Mouse (Mus musculus) limb, embryonic 12.5 days (tissue): ENCODE data around the gene Fam71e1. TPM values are rescaled to one million over a fixed set of nuclear protein-coding genes. Genes with fewer than 3 reads are reported as not detected.

Source experiments
- ATAC-seq: fragments of 200-750 bp; cut with Nextera tagmentation; 2 replicates; pipeline ENCODE4 v1.8.0; 2017; ENCODE audit warnings: low read depth, moderate TSS enrichment; ENCODE audit not compliant: insufficient number of reproducible peaks, insufficient read depth, low FRiP score, low TSS enrichment
- H3K27ac ChIP-seq: fragments of 300-500 bp; sonication (generic); 2 replicates; pipeline ENCODE4 v1.5.1; 2016; ENCODE audit warnings: mild to moderate bottlenecking, moderate library complexity
- H3K27me3 ChIP-seq: fragments of 300-500 bp; sonication (generic); 2 replicates; pipeline ENCODE4 v1.6.1; 2016; ENCODE audit warnings: mild to moderate bottlenecking, moderate library complexity
- H3K36me3 ChIP-seq: fragments of 300-500 bp; sonication (generic); 2 replicates; pipeline ENCODE4 v1.6.1; 2016; ENCODE audit warnings: mild to moderate bottlenecking, moderate library complexity
- H3K4me1 ChIP-seq: fragments of 300-500 bp; sonication (generic); replicated peaks from 2 replicates; pipeline ENCODE4 v1.6.1; 2016
- H3K4me2 ChIP-seq: fragments of 300-500 bp; sonication (generic); 2 replicates; pipeline ENCODE4 v1.6.1; 2016; ENCODE audit warnings: mild to moderate bottlenecking, moderate library complexity
- H3K4me3 ChIP-seq: fragments of 300-500 bp; sonication (generic); replicated peaks from 2 replicates; pipeline ENCODE4 v1.5.1; 2016; ENCODE audit warnings: mild to moderate bottlenecking
- H3K9ac ChIP-seq: fragments of 300-500 bp; sonication (generic); replicated peaks from 2 replicates; pipeline ENCODE4 v1.6.1; 2016; ENCODE audit warnings: mild to moderate bottlenecking, moderate library complexity
- H3K9me3 ChIP-seq: fragments of 300-500 bp; sonication (generic); 2 replicates; pipeline ENCODE4 v1.6.1; 2016; ENCODE audit warnings: mild to moderate bottlenecking, moderate library complexity
- WGBS: fragments of 180-500 bp; shearing (Covaris S2); methylation state at CpG from one replicate; pipeline ENCODE4 v1.1.7; 2016; 5-methylcytosine and 5-hydroxymethylcytosine counted together
- polyA plus RNA-seq: library from polyadenylated mRNA; unstranded; fragments of >200 nt; fragmentation: Nextera tagmentation; extraction: Ambion mirVana; gene quantifications from 2 replicates; pipeline ENCODE4 v1.2.1, GENCODE M21; 2016

Fam71e1 gene
- polyA plus RNA-seq, 1 experiment from 2014 or later = 19.0 TPM

DNA sequence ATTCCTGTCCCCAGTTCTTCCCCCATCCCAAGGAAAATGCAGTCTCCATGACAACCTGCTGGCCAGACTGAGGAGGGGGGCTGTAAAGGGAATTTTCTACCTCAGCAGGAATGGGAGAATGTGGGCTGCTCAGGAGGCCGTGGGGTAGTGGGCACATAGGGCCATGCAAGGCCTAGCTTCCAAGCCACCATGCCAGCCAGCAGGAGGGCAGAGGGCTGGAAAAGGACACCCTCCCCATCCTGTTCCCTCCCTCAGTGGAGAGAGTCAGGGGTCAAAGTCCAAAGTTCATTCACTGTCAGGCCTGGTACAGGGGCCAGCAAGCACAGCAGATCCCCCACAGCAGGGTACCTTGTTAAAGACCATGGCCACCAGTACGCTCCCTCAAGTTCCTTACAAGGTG lies 31.3 kb upstream of the Fam71e1 start, which contains the start of gene Aspdh:
Gene Aspdh, plus strand, starts transcription at position 281 of the 400 bp plus-strand sequence.
- no peak for ATAC-seq
- H3K9ac ChIP-seq = no peak within 1 kb of the TSS; the same call in 1 of the 2 replicates
- H3K4me3 ChIP-seq = no peak within 1 kb of the TSS
- H3K27ac ChIP-seq = no peak within 1 kb of the TSS
- H3K9me3 ChIP-seq = no peaks in the 10 kb centered on the region
- H3K27me3 ChIP-seq = peaks cover 55% of the 10 kb centered on the region
- H3K36me3 ChIP-seq = no peaks in the 10 kb centered on the region
- H3K4me2 ChIP-seq = no peak within 1 kb of the TSS
- 53% methylated on average over 2 of the region's 2 CpGs for WGBS
- peaks cover 26% of the 10 kb centered on the region for H3K4me1 ChIP-seq

DNA sequence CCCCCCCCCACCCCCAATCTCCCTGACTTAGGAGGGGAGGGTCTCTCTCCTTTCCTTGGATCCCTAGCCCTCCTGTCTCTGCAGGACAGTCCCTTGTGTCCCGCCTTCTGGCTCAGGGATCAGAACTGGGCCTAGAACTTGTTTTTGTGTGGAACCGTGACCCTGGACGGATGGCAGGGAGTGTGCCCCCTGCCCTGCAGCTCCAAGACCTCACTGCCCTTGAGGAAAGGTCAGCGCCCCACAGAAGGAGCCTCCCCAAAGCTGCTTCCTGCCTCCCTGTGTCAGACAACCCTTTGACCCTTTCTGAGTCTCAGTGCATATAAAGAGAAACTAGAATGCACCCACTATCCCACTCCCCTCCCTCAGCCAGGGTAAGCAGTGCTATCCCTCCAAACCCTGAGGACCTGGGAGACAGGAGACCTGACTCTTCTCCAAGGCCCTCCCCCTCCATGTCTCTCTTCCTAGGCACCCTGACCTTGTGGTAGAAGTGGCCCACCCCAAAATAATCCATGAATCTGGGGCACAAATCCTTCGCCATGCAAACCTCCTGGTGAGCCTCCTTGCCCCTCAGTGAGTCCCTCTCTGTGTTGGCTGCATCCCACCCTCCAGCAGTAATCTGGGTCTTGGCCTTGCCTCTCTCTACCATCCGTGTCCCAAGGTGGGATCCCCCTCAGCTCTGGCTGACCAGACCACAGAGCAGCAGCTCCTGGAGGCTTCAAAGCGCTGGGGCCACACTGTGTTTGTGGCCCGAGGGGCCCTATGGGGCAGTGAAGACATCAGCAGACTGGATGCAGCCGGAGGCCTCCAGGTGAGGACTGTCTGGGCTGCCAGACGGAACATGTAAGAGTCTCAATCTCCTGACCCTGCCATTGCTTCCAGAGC lies 30.1 kb upstream of the Fam71e1 start:
- Histone ChIP-seq H3K4me1 (peaks cover 26% of the 10 kb centered on the region), H3K36me3 (no peaks in the 10 kb centered on the region), H3K27me3 (peaks cover 44% of the 10 kb centered on the region), H3K4me3 (no peak overlapping the region), H3K4me2 (no peak overlapping the region), H3K9me3 (no peaks in the 10 kb centered on the region), H3K27ac (no peak overlapping the region), H3K9ac (no peak overlapping the region)
- ATAC-seq = no peak
- 83% methylated on average over 10 of the region's 10 CpGs for WGBS

DNA sequence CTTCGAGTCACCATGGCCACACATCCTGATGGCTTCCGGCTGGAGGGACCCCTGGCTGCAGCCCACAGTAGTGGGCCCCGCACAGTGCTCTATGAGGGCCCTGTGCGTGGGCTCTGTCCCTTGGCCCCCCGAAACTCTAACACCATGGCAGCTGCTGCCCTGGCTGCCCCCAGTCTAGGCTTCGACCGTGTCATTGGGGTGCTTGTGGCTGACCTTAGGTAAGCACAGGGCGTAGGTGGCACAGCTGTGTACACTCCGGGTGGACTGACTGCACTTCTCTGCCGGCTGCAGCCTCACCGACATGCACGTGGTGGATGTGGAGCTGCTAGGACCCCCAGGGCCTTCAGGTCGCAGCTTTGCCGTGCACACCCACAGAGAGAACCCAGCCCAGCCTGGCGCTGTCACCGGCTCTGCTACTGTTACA lies 29.5 kb upstream of the Fam71e1 start:
- ATAC-seq = no peak
- WGBS = 83% methylated on average over 16 of the region's 16 CpGs
- 0 out of 2 replicates have a peak overlapping the region, but pooled peaks have one; percentile 64 for H3K4me3 ChIP-seq

DNA sequence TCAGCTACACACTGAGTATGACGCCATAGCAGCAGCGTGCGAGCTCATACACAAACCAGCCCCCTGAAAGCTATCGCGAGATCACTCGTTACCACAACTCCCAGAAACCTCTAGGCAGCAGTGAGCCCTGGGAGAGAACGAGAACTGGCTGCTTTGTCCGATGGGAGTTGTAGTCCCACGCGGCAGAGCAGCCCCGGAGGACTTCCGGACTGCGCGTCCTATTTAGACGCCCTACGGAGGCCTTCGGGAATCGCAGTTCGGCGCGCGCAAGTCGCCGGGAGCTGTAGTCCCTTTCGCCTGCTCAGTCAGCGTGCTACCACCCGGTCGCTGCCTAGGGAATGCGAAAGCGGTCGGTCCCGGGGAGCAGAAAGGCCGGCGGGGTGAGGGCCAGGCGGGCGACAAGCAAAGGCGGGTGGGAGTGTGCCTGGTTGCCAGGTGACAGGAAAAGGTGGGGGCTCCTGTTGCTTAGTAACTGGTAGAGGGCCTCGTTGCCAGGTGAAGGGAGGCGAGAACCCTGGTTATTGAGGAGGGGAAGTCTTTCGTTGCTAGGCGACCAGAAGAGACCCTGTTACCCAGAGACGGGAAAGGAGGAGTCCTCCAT lies 28.5 kb upstream of the Fam71e1 start, which contains the start of gene Josd2:
Gene Josd2, plus strand, starts transcription at position 170 of the 601 bp plus-strand sequence.
- WGBS = under 1% methylated on average over 42 of the region's 42 CpGs
- Histone ChIP-seq H3K9ac (peak within 1 kb of the TSS; percentile 66), H3K4me3 (peak within 1 kb of the TSS; percentile 64), H3K27me3 (peaks cover 35% of the 10 kb centered on the region), H3K36me3 (no peaks in the 10 kb centered on the region), H3K9me3 (no peaks in the 10 kb centered on the region), H3K27ac (peak within 1 kb of the TSS; percentile 69), H3K4me1 (peaks cover 20% of the 10 kb centered on the region), H3K4me2 (peak within 1 kb of the TSS; percentile 69)
- peak; percentile 93 for ATAC-seq

More for the DNA sequence above, 29.5 kb upstream of the Fam71e1 start:
- peaks cover 37% of the 10 kb centered on the region for H3K27me3 ChIP-seq
- no peaks in the 10 kb centered on the region for H3K9me3 ChIP-seq
- H3K27ac ChIP-seq = no peak overlapping the region
- H3K4me2 ChIP-seq = peak overlapping the region; percentile 69
- no peak overlapping the region; the same call in 1 of the 2 replicates for H3K9ac ChIP-seq
- H3K36me3 ChIP-seq = no peaks in the 10 kb centered on the region
- peaks cover 25% of the 10 kb centered on the region for H3K4me1 ChIP-seq

DNA sequence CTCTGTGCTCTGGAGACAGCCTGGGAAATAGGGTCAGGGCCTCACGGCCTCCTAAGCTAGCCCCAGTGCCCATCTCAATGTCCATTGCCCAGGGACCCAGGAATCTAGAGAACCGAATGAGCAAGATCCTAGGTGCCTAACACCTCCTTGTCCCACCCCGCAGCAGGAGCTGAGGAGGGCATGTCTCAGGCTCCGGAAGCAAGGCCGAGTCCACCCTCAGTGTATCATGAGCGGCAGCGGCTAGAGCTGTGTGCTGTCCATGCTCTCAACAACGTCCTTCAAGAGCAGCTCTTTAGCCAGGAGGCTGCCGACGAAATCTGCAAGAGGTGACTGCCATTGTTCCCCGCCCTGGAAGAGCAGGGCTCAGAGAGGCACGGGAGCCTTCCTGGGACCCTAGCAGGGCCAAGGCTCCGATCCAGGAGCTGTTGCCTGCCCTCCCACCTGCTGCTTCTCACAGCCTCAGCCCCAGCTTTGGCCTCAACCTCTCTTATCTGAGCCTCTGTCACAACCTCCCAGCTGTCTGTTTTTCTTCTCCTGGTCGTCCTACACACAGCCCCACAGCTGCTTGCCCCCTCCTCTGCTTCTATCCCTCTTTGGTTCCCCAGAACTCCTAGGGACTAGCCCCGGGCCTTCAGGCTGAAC lies 27.6 kb upstream of the Fam71e1 start:
- peaks cover 20% of the 10 kb centered on the region for H3K4me1 ChIP-seq
- H3K36me3 ChIP-seq = no peaks in the 10 kb centered on the region
- peaks cover 34% of the 10 kb centered on the region for H3K27me3 ChIP-seq
- no peaks in the 10 kb centered on the region for H3K9me3 ChIP-seq
- 66% methylated on average over 15 of the region's 15 CpGs for WGBS
- peak overlapping the region; percentile 69 for H3K4me2 ChIP-seq
- H3K4me3 ChIP-seq = peak overlapping the region; percentile 64
- no peak for ATAC-seq
- peak overlapping the region; percentile 66 for H3K9ac ChIP-seq
- H3K27ac ChIP-seq = peak overlapping the region; percentile 69; the same call in 1 of the 2 replicates

DNA sequence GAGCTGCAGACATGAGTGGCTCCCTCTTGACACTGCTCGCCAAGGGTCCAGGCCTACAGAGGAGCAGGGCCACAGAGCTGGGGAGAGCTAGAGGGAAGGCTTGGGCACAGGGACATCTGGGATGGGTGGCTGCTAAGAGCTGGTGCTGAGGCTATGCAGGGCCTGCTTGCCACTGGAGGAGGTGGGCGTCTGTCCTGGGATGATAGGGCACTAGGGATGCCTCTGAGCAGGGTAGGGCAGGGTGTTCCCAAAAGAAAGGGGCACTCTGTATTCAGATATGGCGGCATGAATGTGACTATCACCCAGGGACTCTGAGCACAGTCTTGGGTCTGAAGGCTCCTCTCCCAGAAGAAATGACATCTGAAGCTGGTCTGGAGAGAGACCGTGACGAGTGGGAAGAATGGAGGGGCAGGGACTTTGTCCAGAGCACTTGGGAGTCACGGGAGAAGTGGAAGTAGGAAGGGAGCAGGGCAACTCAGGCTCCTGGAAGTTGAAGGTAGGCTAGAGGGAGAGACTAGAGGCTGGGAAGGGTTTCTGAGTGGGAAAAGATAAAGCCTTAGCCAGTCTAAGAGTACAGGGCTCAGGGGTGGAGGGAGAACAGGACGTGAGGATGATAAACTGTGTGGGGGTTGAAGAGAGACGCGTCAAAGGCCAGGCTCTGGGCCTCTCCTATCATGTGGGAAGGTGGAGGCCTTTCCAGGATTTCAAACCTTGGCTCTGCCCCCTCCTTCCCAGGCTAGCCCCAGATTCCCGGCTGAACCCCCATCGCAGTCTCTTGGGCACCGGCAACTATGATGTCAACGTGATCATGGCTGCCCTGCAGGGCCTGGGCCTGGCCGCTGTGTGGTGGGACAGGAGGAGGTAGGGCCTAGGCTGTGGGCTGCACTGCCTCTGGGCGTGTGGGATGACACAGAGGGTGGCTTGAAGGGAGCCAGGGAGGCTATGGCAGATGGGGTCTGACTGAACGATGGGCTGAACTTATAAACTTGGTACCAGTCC lies 26.4 kb upstream of the Fam71e1 start:
- Histone ChIP-seq H3K4me3 (no peak overlapping the region), H3K27ac (no peak overlapping the region; the same call in 1 of the 2 replicates), H3K9me3 (no peaks in the 10 kb centered on the region), H3K9ac (0 out of 2 replicates have a peak overlapping the region, but pooled peaks have one; percentile 8), H3K27me3 (peaks cover 33% of the 10 kb centered on the region), H3K4me2 (no peak overlapping the region), H3K36me3 (no peaks in the 10 kb centered on the region), H3K4me1 (peaks cover 21% of the 10 kb centered on the region)
- ATAC-seq = no peak
- WGBS = 88% methylated on average over 16 of the region's 16 CpGs

DNA sequence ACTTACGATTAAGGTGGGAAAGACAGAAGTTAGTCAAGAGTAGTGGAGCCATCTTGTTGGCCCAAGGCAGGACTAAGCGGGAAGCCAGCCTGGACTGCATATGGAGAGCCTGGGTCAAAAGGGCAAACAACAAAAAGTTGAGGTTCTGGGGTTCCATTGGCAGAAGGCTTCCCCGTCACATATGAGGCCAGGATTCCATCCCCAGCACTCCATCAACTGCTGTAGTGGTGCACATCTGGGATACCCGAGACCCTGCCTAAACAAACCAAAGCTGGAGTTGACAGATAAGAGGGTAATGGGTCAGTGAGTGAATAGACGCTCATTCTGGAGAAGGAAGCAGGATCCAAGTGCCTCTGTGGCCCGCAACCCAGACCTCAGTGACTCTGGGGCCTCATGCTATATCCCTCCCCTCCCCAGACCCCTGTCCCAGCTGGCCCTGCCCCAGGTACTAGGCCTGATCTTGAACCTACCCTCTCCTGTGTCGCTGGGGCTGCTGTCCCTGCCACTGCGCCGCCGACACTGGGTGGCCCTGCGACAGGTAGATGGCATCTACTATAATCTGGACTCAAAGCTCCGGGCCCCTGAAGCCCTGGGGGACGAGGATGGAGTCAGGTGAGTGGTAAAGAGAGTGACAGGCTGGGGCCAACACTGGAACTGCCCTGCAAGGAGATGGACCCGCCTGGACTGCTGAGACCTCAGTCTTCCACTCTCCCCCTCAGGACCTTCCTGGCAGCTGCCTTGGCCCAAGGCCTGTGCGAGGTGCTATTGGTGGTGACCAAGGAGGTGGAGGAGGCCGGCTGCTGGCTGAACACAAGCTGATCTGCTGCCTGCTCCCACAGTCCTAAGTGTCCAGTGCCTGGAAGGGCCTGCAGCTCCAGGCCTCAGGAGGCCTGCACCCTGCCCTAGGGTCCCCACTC lies 25.4 kb upstream of the Fam71e1 start:
- no peaks in the 10 kb centered on the region for H3K36me3 ChIP-seq
- no peak overlapping the region for H3K4me2 ChIP-seq
- no peak overlapping the region for H3K27ac ChIP-seq
- H3K4me3 ChIP-seq = no peak overlapping the region
- ATAC-seq = no peak
- peaks cover 21% of the 10 kb centered on the region for H3K4me1 ChIP-seq
- H3K9ac ChIP-seq = no peak overlapping the region
- H3K27me3 ChIP-seq = peaks cover 35% of the 10 kb centered on the region
- H3K9me3 ChIP-seq = no peaks in the 10 kb centered on the region
- 82% methylated on average over 16 of the region's 16 CpGs for WGBS

DNA sequence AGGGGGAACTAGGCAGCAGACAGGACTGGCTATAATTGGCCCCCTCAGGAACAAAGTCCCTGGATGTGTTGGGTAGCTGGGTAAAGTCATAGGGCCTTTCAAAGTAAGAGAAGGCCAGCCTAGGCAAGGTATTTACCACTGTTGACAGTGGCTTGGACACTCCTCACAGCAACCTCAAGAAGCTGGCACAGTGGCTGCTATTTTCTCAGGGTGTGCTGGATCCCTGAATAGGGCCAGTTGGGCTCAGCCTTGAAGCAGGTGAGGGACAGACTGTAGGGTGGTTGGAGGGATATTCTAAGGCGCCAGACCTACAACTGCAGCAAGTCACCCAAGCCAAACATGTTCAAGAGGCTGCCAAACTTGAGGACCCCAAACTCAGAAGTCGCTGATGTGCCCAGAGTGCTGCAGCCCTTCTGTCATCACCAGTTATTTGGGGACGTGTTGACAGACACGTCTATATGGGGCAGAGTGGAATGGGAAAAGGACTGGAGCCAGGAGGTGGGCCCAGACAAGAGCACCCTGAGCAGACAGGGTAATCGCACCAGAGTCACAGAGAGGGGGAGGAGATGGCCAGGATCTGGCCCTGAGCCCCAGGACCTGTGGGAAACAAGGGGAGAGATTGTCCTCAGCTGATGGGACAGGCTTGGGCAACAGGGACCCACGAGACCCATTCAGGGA lies 24.4 kb upstream of the Fam71e1 start:
- H3K27me3 ChIP-seq = peaks cover 41% of the 10 kb centered on the region
- H3K27ac ChIP-seq = no peak overlapping the region
- H3K9me3 ChIP-seq = no peaks in the 10 kb centered on the region
- WGBS = 39% methylated on average over 6 of the region's 6 CpGs
- no peak overlapping the region for H3K9ac ChIP-seq
- ATAC-seq = no peak
- no peaks in the 10 kb centered on the region for H3K36me3 ChIP-seq
- no peak overlapping the region for H3K4me3 ChIP-seq
- H3K4me1 ChIP-seq = peaks cover 21% of the 10 kb centered on the region
- no peak overlapping the region for H3K4me2 ChIP-seq

DNA sequence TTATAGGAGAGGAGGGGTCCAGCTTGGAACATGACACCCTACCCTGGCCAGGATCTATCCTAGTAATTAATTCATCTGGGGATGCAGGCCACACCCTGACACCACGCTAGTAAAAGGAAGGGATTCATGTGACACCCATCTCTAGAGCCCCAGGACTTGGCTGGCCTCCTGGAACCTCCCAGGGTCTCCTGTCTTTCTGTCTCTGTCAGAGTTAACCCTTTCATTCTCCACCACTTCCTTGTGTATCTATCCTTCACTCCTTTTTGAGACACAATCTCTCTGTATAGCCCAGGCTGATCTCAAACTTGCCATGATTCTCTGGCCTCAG lies 23.9 kb upstream of the Fam71e1 start:
- H3K4me1 ChIP-seq = peaks cover 21% of the 10 kb centered on the region
- no peaks in the 10 kb centered on the region for H3K36me3 ChIP-seq
- peaks cover 44% of the 10 kb centered on the region for H3K27me3 ChIP-seq
- no peak overlapping the region for H3K4me3 ChIP-seq
- 21% methylated on average over 1 of the region's 1 CpGs for WGBS
- no peaks in the 10 kb centered on the region for H3K9me3 ChIP-seq
- no peak overlapping the region for H3K27ac ChIP-seq
- H3K9ac ChIP-seq = no peak overlapping the region
- no peak for ATAC-seq
- no peak overlapping the region for H3K4me2 ChIP-seq
